Mouse (Mus musculus): ENCODE data around the gene Kremen1. TPM values are rescaled to one million over a fixed set of nuclear protein-coding genes. Genes with fewer than 3 reads are reported as not detected.
A peak's percentile ranks its signal among the peaks of the same experiment; 100 is the strongest.

Kremen1 gene
- total RNA-seq, 4 experiments from 2014 or later = 15.0 to 16.7 (median 15.7) TPM

- no peak for DNase-seq (ENCODE audit: low spot score in 2 of 2)
These were observed 8.6 kb upstream of the Kremen1 start for GRCm38 (mm10) chr11:5269846-5270461.

- no peak for DNase-seq (ENCODE audit: low spot score in 2 of 2)
These were observed 4.4 kb upstream of the Kremen1 start for GRCm38 (mm10) chr11:5265764-5266163.

DNA sequence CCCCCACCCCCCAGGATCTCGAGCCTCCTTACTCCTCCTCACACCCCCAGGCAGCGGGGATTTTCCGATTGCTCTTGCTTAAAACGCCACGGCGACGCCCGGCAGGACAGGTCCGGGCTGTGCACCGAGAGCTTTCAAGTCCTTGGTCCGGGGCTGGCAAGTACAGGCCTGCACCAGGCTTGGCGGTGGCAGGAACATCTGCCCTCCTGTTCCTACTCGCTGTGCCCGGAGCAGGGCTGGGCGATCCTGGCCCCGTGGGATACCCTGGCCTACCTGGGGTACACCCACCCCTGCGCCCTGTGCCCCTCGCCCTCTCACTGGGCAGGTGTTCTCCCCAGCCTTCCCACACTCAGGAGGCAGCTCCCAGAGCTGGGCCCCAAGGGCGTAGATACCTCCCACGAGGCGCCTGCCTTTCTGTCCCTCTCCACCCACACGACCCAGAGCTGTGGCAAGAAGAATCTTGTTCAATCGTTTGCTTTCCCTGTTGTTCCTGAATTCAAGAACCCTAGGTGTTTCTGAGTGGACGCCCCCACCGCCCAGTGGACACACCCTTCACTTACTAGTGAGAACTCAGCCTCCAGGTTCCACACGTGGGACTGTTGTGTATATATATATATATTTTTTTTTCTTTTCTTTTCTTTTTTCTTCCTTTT lies 1.8 kb upstream of the Kremen1 start:
- no peak for DNase-seq (ENCODE audit: low spot score in 2 of 2)

GRCm38 (mm10) chr11:5260942-5261459 lies 357 bp downstream of the Kremen1 start:
- DNase-seq (ENCODE audit: low spot score in 2 of 2) = peak in 1 of 2 experiments; percentile 18

GRCm38 (mm10) chr11:5259944-5260598 lies 1.3 kb downstream of the Kremen1 start:
- no peak for DNase-seq (ENCODE audit: low spot score in 2 of 2)

GRCm38 (mm10) chr11:5258036-5258435 lies 3.3 kb downstream of the Kremen1 start:
- no peak for DNase-seq (ENCODE audit: low spot score in 2 of 2)

DNA sequence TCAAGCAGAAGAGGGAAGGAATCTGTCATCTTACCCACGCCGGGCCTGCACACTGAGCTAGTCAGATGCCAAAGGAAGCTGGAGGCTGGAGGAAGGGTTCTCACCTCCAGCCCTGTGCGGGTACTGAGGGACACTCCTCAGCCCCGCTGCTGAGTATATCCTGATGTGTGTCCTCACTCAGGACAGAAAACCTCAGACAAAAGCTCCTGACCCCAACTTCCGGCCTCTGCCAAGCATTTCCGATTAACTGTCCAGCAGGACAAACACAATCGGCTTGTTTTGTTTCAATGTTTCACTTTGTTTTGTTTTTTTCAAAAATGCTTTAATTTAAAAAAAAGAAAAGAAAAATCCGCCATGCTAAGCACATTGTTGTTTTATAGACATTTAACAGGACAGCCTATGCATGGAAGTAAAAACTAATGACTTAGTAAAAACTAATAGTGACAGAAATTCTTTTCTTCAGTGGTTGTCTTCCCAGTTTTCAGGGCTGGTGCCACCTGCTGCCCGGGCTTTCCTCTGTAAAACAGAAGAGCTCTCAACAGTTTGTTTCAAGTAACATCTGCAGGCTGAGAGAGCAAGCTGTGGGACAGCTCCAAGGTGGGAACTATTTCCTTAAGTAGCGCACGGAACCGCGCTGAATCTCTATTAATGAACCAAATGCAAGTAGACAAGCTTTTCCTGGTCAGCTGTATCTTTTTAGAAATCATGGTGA lies 4.1 kb downstream of the Kremen1 start:
- no peak for DNase-seq (ENCODE audit: low spot score in 2 of 2)

GRCm38 (mm10) chr11:5255509-5256014 lies 5.8 kb downstream of the Kremen1 start:
- no peak for DNase-seq (ENCODE audit: low spot score in 2 of 2)

GRCm38 (mm10) chr11:5254016-5254415 lies 7.3 kb downstream of the Kremen1 start:
- DNase-seq (ENCODE audit: low spot score in 2 of 2) = no peak

- DNase-seq (ENCODE audit: low spot score in 2 of 2) = no peak
These were observed 7.8 kb downstream of the Kremen1 start for GRCm38 (mm10) chr11:5253528-5253927.

- DNase-seq (ENCODE audit: low spot score in 2 of 2) = no peak
These were observed 8.6 kb downstream of the Kremen1 start for GRCm38 (mm10) chr11:5252727-5253126.

GRCm38 (mm10) chr11:5251112-5251511 lies 10.2 kb downstream of the Kremen1 start:
- DNase-seq (ENCODE audit: low spot score in 2 of 2) = no peak

DNA sequence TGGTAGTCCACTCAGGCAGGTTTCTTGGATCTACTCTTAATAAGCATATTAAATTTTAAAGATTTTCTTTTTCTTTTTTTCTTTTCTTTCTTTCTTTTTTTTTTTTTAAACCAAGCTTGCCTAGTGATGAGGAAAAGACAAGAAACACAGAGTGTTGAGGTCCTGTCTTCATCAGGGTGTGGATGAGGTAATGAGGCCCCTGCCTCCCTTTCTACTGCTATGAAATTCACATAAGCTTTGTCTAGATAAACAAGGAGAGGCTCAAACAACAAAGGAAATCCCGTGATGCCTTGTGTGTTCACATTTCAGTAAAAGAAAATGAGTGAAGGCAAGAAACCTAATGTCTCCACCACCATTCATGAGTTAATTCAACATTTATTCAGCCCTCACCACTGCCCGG lies 13.2 kb downstream of the Kremen1 start:
- no peak for DNase-seq (ENCODE audit: low spot score in 2 of 2)

- no peak for DNase-seq (ENCODE audit: low spot score in 2 of 2)
These were observed 15.9 kb downstream of the Kremen1 start for GRCm38 (mm10) chr11:5245431-5245830.

DNA sequence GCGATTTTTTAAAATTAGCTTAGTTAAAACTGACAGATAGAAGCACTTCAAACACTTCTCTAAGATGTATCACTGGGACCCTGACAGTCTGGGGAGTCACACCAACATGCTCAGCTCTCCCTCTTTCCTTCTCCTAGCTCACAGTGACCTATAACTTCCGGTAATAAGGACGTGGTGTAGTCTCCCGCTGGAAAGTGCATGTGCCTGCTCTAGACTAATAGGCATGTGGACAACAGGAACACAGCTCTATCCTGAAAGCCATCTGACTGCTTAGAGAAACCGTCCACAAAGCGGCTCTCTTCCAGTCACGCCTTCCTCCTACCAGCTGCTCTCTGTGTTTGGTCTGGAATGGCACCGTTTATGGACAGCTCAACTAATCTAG lies 16.6 kb downstream of the Kremen1 start:
- DNase-seq (ENCODE audit: low spot score in 2 of 2) = peak; percentile 18 to 38

DNA sequence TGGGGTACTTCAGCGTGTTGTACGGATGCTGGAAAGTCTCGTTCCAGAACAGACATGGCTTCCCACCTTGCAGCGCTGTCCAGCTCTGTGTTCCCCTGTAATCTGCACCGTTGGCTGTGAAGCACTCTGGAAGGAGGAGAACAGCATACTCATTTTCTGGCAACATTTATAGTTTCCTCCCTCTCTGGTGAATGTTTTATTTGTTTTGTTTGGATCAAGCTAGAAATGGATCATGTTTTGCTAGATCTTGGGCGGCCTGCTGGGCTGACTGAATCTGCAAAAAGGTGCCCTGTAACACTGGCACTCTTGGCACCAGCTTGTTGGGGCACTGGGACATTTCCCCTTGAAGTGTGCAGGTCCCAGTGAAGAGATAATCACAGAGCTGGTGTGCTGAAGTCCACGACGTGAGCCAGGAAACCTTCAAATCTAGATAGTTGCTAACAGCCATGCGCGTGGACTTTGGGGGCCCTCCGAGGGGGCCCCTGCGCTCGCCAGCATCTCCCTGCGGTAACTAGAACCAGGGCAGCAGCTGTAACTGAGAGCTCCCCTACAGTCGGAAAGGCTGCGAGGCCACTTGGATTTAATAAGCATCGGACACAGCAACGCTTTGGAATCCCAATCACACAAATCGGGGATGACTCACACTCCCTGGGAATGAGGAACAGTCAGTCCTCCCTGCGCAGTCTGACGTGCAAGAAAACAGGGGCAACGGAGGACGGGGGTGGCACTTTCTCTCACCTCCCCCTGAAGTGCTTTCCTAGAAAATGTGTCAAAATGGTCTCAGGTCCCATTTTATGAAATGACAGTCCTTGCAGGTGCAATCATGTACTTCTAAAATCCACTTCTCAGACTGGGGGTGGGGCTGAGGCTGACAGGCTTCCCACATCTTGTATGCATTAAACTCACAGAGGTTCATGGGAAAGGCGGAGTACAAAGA lies 17.3 kb downstream of the Kremen1 start:
- peak; percentile 52 to 66 for DNase-seq (ENCODE audit: low spot score in 2 of 2)

DNA sequence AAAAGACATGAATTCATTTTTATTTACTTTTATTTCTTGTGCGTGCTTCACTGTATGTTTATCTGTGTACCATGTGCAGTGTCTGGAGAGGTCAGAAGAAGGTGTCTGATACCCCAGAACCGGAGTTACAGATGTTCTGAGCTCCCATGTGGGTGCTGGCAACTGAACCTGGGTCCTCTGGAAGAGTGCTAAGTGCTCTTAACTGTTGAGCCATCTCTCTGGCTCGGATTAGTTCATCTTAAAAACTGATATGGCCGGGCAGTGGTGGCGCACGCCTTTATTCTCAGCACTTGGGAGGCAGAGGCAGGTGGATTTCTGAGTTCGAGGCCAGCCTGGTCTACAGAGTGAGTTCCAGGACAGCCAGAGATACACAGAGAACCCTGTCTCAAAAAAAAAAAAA lies 18.1 kb downstream of the Kremen1 start:
- DNase-seq (ENCODE audit: low spot score in 2 of 2) = no peak

DNA sequence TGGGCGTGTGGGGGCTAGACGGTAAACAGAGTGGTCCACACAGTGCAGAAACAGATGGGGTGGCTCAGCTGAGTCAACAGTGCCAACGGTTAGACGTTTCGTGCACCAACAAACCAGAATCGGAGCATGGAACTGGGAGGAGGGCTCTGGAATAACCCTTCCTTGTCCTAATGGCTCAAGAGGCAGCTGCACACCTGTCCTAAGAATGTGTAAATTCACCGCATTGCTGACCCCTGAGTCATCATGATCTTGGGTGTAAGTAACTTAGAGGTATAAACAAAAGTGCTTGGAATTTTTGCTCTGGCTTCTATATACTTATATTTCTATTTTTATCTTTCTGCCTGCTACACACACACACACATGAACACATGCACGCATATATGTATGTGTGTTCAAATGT lies 19.2 kb downstream of the Kremen1 start:
- DNase-seq (ENCODE audit: low spot score in 2 of 2) = no peak

DNA sequence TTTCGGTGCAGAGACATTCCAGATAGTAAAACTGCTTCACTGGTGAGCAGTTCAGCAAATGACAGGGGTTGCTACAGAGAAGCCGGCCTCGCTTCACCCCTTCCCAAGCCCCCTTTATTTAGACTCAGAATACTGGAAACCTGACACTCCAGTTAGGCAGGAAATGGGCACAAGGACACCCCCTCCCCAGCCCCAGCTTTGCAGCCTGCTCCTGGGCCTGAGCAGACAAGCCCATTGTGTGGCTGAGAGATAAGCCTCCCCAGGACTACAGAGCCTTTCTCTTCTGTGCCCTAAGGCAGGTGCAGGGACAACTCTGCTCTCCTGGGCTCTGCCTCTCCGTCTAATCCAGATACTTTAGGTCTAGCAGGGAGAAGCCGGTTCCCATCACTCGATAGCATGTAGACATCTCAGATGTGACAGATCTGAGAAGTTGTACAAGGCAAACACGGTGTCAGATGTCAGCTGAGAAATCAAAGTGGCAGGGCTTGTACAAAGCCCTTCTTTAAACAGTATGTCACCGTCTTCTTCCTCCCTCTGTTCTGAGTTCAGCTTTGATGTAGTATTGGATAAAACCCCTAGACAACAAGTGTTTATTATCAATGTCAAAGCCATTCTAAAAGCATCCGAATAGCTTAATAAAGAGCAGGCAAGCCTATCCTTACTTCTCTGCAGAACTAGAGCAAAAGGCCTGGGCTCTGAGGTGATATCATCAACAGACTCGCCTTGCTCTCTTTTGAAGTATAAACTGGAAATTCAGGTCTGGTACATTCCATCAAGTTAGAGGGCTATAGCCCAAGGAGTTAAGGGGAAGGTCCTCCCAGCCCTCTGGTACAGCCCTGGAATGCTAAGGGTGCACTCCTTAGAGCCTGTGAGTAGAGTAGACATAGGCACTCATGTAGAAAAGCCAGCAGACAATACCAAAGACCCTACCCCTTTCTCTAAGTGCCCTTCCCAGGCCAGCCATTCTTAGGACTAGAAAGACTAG lies 21.4 kb downstream of the Kremen1 start:
- DNase-seq (ENCODE audit: low spot score in 2 of 2) = no peak
